Mouse (Mus musculus) midbrain, embryonic 10.5 days (tissue): Measurements from ENCODE around the gene Olfr148. TPM values are rescaled to one million over a fixed set of nuclear protein-coding genes. Genes with fewer than 3 reads are reported as not detected.

Experiments used
- DNase-seq: peaks from one replicate; pipeline ENCODE4 v3.0.0-alpha.2; 2017; ENCODE audit warnings: low spot score
- H3K27ac ChIP-seq: fragments of 300-500 bp; sonication (generic); replicated peaks from 2 replicates; pipeline ENCODE4 v1.5.1; 2016; ENCODE audit warnings: mild to moderate bottlenecking
- H3K27me3 ChIP-seq: fragments of 300-500 bp; sonication (generic); 2 replicates; pipeline ENCODE4 v1.6.1; 2016; ENCODE audit warnings: low read depth, mild to moderate bottlenecking; ENCODE audit not compliant: poor library complexity, severe bottlenecking
- H3K36me3 ChIP-seq: fragments of 300-500 bp; sonication (generic); 2 replicates; pipeline ENCODE4 v1.6.1; 2016; ENCODE audit warnings: mild to moderate bottlenecking, moderate library complexity
- H3K4me1 ChIP-seq: fragments of 300-500 bp; sonication (generic); 2 replicates; pipeline ENCODE4 v1.6.1; 2016
- H3K4me3 ChIP-seq: fragments of 300-500 bp; sonication (generic); 2 replicates; pipeline ENCODE4 v1.5.1; 2016; ENCODE audit warnings: mild to moderate bottlenecking, moderate library complexity
- H3K9me3 ChIP-seq: fragments of 300-500 bp; sonication (generic); replicated peaks from 2 replicates; pipeline ENCODE4 v1.6.1; 2016; ENCODE audit warnings: mild to moderate bottlenecking
- WGBS: fragments of 180-500 bp; shearing (Covaris S2); methylation state at CpG from one replicate; pipeline ENCODE4 v1.1.7; 2016; 5-methylcytosine and 5-hydroxymethylcytosine counted together
- polyA plus RNA-seq: library from polyadenylated mRNA; unstranded; fragments of >200 nt; fragmentation: Nextera tagmentation; extraction: Ambion mirVana; gene quantifications from 2 replicates; pipeline ENCODE4 v1.2.1, GENCODE M21; 2016

The Olfr148 gene
- polyA plus RNA-seq, result not detected in 2 replicates

DNA sequence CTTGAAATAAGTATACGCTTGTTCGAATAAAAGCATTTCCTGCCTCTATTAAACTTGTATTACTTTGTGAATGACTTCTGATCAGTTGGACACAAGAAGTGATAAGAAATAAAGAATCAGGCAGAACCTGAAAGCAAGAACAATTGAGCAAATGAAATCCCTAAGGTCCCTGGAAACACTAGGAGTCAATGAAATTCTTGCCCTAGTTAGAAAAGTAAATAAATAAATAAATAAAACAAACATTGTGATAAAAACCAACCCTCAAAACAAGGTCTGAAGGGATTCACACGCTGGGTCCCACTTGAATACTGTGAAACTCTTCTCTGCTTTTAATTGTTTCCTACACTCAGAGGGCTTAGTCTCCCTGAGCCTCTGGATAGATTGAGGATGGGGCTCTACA lies at the start of gene Olfr148:
TSS of gene Olfr148 (plus strand) at position 301 of the 400 bp plus-strand sequence.
- no peak within 1 kb of the TSS for H3K4me3 ChIP-seq
- no peaks in the 10 kb centered on the region for H3K27me3 ChIP-seq
- WGBS, result 70% methylated on average over 3 of the region's 3 CpGs
- H3K27ac ChIP-seq, result no peak within 1 kb of the TSS
- no peaks in the 10 kb centered on the region for H3K4me1 ChIP-seq
- no peaks in the 10 kb centered on the region for H3K36me3 ChIP-seq
- H3K9me3 ChIP-seq, result no peaks in the 10 kb centered on the region
- no peak for DNase-seq

- Histone ChIP-seq H3K9me3 (no peaks in the 10 kb centered on the region), H3K27me3 (no peaks in the 10 kb centered on the region), H3K4me3 (no peak within 1 kb of the TSS), H3K27ac (no peak within 1 kb of the TSS), H3K4me1 (no peaks in the 10 kb centered on the region), H3K36me3 (no peaks in the 10 kb centered on the region)
- no peak for DNase-seq
- 90% methylated on average over 3 of the region's 3 CpGs for WGBS
These were observed 35.0 kb upstream of the Olfr148 start, which contains the start of gene Olfr959 for GRCm38 (mm10) chr9:39575469-39575868. Gene Olfr959, minus strand, starts transcription at chr9:39575569.

DNA sequence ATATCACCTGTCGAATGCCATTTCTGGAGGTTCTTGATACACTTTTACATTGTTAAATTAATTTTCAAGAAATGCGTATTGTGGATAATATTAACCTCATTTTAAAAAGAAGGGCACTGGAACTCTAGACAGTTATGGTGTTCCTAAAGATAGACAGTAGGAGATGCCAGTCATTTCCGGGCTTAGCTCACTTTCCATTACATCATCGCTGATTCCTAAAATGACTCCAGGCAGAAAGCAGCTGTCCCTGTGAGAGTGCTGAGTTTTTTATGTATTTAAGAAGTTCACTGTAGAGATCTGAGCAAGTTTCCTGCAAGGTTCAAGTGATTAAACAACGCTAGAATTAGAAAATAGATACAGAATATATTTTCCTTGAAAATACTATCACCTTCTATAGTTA lies 33.4 kb upstream of the Olfr148 start:
- H3K9me3 ChIP-seq, result no peaks in the 10 kb centered on the region
- no peaks in the 10 kb centered on the region for H3K36me3 ChIP-seq
- H3K27ac ChIP-seq, result no peak overlapping the region
- H3K4me3 ChIP-seq, result no peak overlapping the region
- H3K27me3 ChIP-seq, result no peaks in the 10 kb centered on the region
- no peak for DNase-seq
- H3K4me1 ChIP-seq, result no peaks in the 10 kb centered on the region
- 83% methylated on average over 5 of the region's 5 CpGs for WGBS

- Histone ChIP-seq H3K4me3 (peak overlapping the region; percentile 57), H3K4me1 (peaks cover 21% of the 10 kb centered on the region), H3K36me3 (no peaks in the 10 kb centered on the region), H3K27me3 (no peaks in the 10 kb centered on the region), H3K27ac (no peak overlapping the region), H3K9me3 (no peaks in the 10 kb centered on the region)
- under 1% methylated on average over 19 of the region's 19 CpGs for WGBS
- peak; percentile 48 for DNase-seq
These were observed 7.7 kb upstream of the Olfr148 start for GRCm38 (mm10) chr9:39602536-39603332.

DNA sequence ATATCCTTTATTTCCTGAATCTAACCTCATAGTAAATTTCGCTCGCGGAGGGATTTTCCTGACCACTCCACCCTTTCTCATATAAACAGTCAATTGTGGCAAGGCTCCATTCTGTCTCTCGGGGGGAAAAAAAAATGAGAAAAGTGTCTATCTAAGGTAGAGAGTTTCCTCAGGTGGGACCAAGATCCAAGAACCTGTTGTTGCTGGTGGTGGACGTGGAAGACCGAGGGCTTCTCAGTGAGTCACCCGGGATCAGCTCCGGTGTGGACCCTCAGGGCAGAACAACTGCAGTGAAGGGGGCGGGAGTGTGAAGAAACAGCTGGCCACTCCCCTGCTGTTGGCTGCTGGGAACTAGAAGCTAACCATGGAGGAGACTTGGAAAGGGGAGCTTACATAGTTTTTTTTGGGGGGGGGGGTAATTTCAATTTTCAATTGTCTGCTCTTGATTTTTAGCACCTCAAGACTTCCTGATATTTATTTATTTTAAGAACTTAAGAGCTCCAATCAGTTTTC lies 7.1 kb upstream of the Olfr148 start:
- Histone ChIP-seq H3K4me1 (peaks cover 21% of the 10 kb centered on the region), H3K27ac (no peak overlapping the region), H3K4me3 (peak overlapping the region; percentile 57), H3K36me3 (no peaks in the 10 kb centered on the region), H3K27me3 (no peaks in the 10 kb centered on the region), H3K9me3 (no peaks in the 10 kb centered on the region)
- peak; percentile 46 for DNase-seq
- WGBS, result 0% methylated on average over 9 of the region's 9 CpGs

- WGBS, result 0% methylated on average over 8 of the region's 8 CpGs
- peak; percentile 50 for DNase-seq
- peak within 1 kb of the TSS; percentile 57 for H3K4me3 ChIP-seq
These were observed 6.4 kb upstream of the Olfr148 start, which contains the start of gene AW551984 for GRCm38 (mm10) chr9:39603999-39604453. Gene AW551984, minus strand, starts transcription at chr9:39604403.

GRCm38 (mm10) chr9:39608497-39608896 lies 2.0 kb upstream of the Olfr148 start:
- DNase-seq, result no peak
- no peaks in the 10 kb centered on the region for H3K36me3 ChIP-seq

More at GRCm38 (mm10) chr9:39603999-39604453, 6.4 kb upstream of the Olfr148 start, which contains the start of gene AW551984:
- H3K9me3 ChIP-seq, result no peaks in the 10 kb centered on the region
- H3K27ac ChIP-seq, result no peak within 1 kb of the TSS
- H3K27me3 ChIP-seq, result no peaks in the 10 kb centered on the region
- no peaks in the 10 kb centered on the region for H3K36me3 ChIP-seq
- peaks cover 21% of the 10 kb centered on the region for H3K4me1 ChIP-seq

DNA sequence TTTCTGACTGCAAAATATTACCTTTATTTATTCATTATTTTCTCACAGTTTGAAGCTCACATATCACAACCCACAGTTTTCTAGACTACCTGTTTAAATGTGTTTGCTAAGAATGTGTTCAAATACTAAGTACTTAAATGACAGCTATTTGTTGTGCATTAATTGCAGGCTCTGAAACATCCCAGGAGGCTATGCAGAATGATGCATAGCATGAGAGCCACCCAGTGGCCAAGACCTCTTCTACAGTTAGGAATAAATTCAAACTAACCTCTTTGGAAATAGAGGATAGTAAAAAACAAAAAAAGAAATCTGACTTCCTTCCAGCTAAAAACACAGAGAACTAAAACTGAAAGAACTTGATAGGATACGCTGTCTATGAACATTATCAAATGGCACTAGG lies 1.5 kb downstream of the Olfr148 start:
- no peak overlapping the region for H3K4me3 ChIP-seq
- H3K27me3 ChIP-seq, result no peaks in the 10 kb centered on the region
- H3K36me3 ChIP-seq, result no peaks in the 10 kb centered on the region
- no peak for DNase-seq
- WGBS, result 68% methylated on average over 1 of the region's 1 CpGs
- H3K27ac ChIP-seq, result no peak overlapping the region
- H3K4me1 ChIP-seq, result no peaks in the 10 kb centered on the region
- H3K9me3 ChIP-seq, result no peaks in the 10 kb centered on the region

More at GRCm38 (mm10) chr9:39608497-39608896, 2.0 kb upstream of the Olfr148 start:
- Histone ChIP-seq H3K27me3 (no peaks in the 10 kb centered on the region), H3K4me3 (no peak overlapping the region), H3K4me1 (peaks cover 10% of the 10 kb centered on the region), H3K27ac (no peak overlapping the region), H3K9me3 (no peaks in the 10 kb centered on the region)

GRCm38 (mm10) chr9:39621073-39621472 lies 10.6 kb downstream of the Olfr148 start, which contains the start of gene Olfr960:
Gene Olfr960, plus strand, starts transcription at chr9:39621373.
- Histone ChIP-seq H3K27ac (no peak within 1 kb of the TSS), H3K4me3 (no peak within 1 kb of the TSS), H3K36me3 (no peaks in the 10 kb centered on the region), H3K27me3 (no peaks in the 10 kb centered on the region), H3K9me3 (no peaks in the 10 kb centered on the region), H3K4me1 (no peaks in the 10 kb centered on the region)
- DNase-seq, result no peak
- WGBS, result 67% methylated on average over 1 of the region's 1 CpGs

DNA sequence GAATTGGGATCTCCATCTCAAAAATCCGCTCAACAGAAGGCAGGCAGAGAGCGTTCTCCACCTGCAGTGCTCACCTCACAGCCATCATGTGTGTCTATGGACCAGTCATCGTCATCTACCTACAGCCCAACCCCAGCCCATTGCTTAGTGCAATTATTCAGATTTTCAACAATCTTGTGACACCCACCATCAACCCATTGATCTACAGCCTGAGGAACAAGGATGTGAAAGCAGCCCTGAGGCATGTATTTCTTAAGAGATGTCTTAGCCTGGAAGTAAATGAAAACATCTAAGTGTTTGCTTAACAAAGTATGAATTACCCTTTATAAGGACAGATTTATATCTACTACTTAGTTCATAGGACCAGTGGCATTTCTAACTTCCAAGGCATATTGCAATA lies 13.3 kb downstream of the Olfr148 start:
- DNase-seq, result no peak
- no peaks in the 10 kb centered on the region for H3K27me3 ChIP-seq
- H3K9me3 ChIP-seq, result no peaks in the 10 kb centered on the region
- H3K36me3 ChIP-seq, result no peaks in the 10 kb centered on the region
- no peaks in the 10 kb centered on the region for H3K4me1 ChIP-seq
- WGBS, result 89% methylated on average over 3 of the region's 3 CpGs
- H3K4me3 ChIP-seq, result no peak overlapping the region
- H3K27ac ChIP-seq, result no peak overlapping the region

- no peak overlapping the region for H3K27ac ChIP-seq
- no peak for DNase-seq
- no peaks in the 10 kb centered on the region for H3K27me3 ChIP-seq
- no peaks in the 10 kb centered on the region for H3K9me3 ChIP-seq
- no peaks in the 10 kb centered on the region for H3K36me3 ChIP-seq
- WGBS, result 92% methylated on average over 2 of the region's 2 CpGs
- H3K4me1 ChIP-seq, result no peaks in the 10 kb centered on the region
- H3K4me3 ChIP-seq, result no peak overlapping the region
These were observed 14.3 kb downstream of the Olfr148 start for GRCm38 (mm10) chr9:39624711-39625110.

DNA sequence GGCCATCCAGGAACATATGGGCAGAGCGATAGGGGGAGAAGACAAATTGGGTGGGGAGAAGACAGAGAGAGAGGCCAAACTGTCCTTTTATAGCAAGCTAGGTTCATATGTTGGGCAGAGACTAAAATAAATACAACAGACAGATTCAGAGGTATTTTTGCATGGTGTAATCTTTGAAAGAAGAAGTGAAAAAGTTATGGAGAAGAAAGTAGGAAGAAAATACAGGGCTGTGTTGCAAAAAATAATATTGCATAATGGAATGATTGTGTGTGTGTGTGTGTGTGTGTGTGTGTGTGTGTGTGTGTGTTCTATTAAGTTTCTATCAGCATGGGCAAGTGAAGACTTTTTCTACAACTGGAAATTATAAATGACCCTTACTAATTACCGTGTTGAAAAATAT lies 18.6 kb downstream of the Olfr148 start:
- Histone ChIP-seq H3K9me3 (no peaks in the 10 kb centered on the region), H3K4me3 (no peak overlapping the region), H3K4me1 (no peaks in the 10 kb centered on the region), H3K27ac (no peak overlapping the region), H3K36me3 (no peaks in the 10 kb centered on the region), H3K27me3 (no peaks in the 10 kb centered on the region)
- 85% methylated on average over 2 of the region's 2 CpGs for WGBS
- DNase-seq, result no peak
